Mouse (Mus musculus): ENCODE data around the gene Vars2.
A peak's percentile ranks its signal among the peaks of the same experiment; 100 is the strongest.

Vars2 gene

DNA sequence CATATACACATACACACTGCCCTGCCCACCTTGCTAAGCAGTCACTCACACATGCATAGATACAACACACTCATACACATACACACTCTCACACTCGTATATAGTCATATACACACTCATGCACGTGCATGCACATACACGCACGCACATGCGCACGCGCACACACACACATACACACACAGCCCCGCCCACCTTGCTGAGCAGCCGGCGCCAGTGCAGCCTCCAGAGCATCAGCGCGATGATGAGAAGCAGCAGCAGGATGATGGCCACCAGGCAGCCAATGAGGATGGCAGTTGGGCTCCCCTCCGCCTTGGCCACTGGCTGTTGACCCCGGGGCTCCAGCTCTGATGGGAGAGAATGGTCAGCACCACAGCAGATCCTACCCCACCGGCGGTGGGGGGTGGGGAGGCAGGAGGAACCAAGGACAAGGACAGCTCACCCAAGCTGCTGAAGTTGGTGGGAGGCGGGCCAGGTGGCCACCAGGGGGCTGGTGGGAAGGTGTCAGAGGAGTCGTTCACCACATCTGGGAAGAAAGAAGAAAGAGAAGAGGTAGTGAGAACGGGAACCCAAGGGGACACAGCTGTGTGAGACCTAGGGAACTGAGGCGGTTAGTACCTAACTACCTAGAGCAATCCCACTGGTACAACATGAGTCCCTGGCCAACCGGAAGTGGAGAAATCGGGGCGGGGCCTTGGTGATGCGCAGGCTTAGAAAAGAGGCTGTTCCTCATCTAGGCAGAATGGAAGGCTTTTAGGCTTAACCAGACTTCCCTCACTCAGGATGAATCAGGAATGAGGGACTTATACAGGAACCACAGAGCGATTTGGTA, 21.2 kb upstream of the Vars2 start:
- no peaks in the 10 kb centered on the region for H3K9me3 ChIP-seq (ENCODE audit: low read length)
- H3K4me3 ChIP-seq (replicated peaks; ENCODE audit: low read length), result peak overlapping the region; percentile 62
- no peak for TF ChIP-seq POU5F1 (IDR thresholded peaks at IDR 0.05; ENCODE audit: borderline replicate concordance, low read length)
- TF ChIP-seq CTCF (conservative IDR thresholded peaks at IDR 0.05; ENCODE audit: low read length), result peak; percentile 21
- TF ChIP-seq NANOG (IDR thresholded peaks at IDR 0.05; ENCODE audit: borderline replicate concordance, low read length), result no peak
- H3K36me3 ChIP-seq (ENCODE audit: insufficient read depth, low read length), result peaks cover 58% of the 10 kb centered on the region
- H3K4me1 ChIP-seq (replicated peaks; ENCODE audit: low read depth, low read length), result peaks cover 77% of the 10 kb centered on the region
- H3K27me3 ChIP-seq (ENCODE audit: insufficient read depth, low read length), result no peaks in the 10 kb centered on the region

DNA sequence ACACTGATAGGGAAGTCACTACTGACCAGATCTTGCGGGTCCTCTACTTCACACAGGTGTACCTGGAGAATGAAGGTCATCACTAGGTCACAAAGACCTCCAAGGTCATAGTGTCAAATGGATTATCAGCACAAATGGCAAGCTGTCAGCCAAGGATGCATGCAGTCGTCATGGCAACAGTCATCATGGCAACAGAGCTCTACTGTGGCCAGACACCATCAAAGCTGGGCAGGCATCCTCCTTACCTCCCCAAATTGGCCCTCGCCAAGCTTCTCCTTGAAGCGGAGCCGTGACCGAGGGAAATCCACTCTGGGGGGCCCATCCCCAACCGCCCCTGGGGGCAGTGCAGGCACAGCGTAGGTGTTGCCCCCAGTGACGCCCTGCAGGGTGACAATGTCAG, 17.7 kb upstream of the Vars2 start:
- Histone ChIP-seq H3K36me3 (ENCODE audit: insufficient read depth, low read length) (peaks cover 63% of the 10 kb centered on the region), H3K9me3 (ENCODE audit: low read length) (no peaks in the 10 kb centered on the region), H3K4me3 (replicated peaks; ENCODE audit: low read length) (no peak overlapping the region), H3K4me1 (replicated peaks; ENCODE audit: low read depth, low read length) (peaks cover 82% of the 10 kb centered on the region), H3K27me3 (ENCODE audit: insufficient read depth, low read length) (no peaks in the 10 kb centered on the region)
- TF ChIP-seq NANOG (IDR thresholded peaks at IDR 0.05; ENCODE audit: borderline replicate concordance, low read length) (no peak), CTCF (conservative IDR thresholded peaks at IDR 0.05; ENCODE audit: low read length) (no peak), POU5F1 (IDR thresholded peaks at IDR 0.05; ENCODE audit: borderline replicate concordance, low read length) (no peak)

DNA sequence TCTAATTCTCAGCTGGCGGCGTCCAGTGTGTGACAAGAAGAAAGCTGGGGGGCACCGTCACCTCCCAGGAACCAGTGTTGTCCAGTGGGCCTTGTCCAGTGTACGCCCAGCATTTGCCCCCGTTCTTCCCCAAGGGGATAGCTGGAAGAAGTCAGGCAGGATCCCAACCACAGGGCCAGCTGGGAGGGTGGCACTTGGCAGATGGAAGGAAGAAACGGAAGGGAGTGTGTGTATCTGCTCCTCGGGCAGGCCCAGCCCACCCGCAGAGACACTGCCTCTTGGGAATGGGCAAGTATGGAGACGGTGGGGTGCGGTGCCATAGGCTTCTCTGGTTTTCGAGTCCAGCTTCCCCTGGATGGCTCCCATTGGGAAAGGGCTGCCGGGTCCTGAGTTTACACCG, 14.6 kb upstream of the Vars2 start:
- peaks cover 49% of the 10 kb centered on the region for H3K36me3 ChIP-seq (ENCODE audit: insufficient read depth, low read length)
- TF ChIP-seq NANOG (IDR thresholded peaks at IDR 0.05; ENCODE audit: borderline replicate concordance, low read length) (no peak), POU5F1 (IDR thresholded peaks at IDR 0.05; ENCODE audit: borderline replicate concordance, low read length) (no peak), CTCF (conservative IDR thresholded peaks at IDR 0.05; ENCODE audit: low read length) (no peak)
- peak overlapping the region; percentile 75 for H3K4me3 ChIP-seq (replicated peaks; ENCODE audit: low read length)

DNA sequence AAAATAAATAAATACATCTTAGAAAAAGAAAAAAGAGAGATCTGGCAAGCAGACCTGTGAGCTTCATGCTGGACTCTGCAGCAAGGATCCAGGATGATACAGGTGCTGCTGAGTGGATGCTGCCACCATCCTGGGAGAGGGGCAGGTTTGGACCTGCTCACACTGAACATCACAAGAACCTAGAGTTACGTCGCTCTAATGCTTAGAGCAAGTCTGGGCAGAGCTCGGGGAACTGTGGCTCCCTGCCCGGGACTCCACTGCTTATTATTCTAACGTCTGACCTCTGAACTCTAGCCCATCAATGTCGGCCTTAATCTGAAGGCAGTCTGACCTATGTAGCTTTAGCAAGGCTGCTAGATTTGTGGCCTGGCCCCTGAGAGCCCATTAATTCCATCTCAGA, 13.2 kb upstream of the Vars2 start:
- H3K27me3 ChIP-seq (ENCODE audit: insufficient read depth, low read length), result no peaks in the 10 kb centered on the region
- TF ChIP-seq NANOG (IDR thresholded peaks at IDR 0.05; ENCODE audit: borderline replicate concordance, low read length) (no peak), CTCF (conservative IDR thresholded peaks at IDR 0.05; ENCODE audit: low read length) (no peak), POU5F1 (IDR thresholded peaks at IDR 0.05; ENCODE audit: borderline replicate concordance, low read length) (no peak)
- peaks cover 35% of the 10 kb centered on the region for H3K36me3 ChIP-seq (ENCODE audit: insufficient read depth, low read length)
- H3K9me3 ChIP-seq (ENCODE audit: low read length), result no peaks in the 10 kb centered on the region
- peak overlapping the region; percentile 49 for H3K4me3 ChIP-seq (replicated peaks; ENCODE audit: low read length)
- H3K4me1 ChIP-seq (replicated peaks; ENCODE audit: low read depth, low read length), result peaks cover 59% of the 10 kb centered on the region

More for the DNA sequence above, 14.6 kb upstream of the Vars2 start:
- H3K9me3 ChIP-seq (ENCODE audit: low read length), result no peaks in the 10 kb centered on the region
- no peaks in the 10 kb centered on the region for H3K27me3 ChIP-seq (ENCODE audit: insufficient read depth, low read length)
- peaks cover 72% of the 10 kb centered on the region for H3K4me1 ChIP-seq (replicated peaks; ENCODE audit: low read depth, low read length)

DNA sequence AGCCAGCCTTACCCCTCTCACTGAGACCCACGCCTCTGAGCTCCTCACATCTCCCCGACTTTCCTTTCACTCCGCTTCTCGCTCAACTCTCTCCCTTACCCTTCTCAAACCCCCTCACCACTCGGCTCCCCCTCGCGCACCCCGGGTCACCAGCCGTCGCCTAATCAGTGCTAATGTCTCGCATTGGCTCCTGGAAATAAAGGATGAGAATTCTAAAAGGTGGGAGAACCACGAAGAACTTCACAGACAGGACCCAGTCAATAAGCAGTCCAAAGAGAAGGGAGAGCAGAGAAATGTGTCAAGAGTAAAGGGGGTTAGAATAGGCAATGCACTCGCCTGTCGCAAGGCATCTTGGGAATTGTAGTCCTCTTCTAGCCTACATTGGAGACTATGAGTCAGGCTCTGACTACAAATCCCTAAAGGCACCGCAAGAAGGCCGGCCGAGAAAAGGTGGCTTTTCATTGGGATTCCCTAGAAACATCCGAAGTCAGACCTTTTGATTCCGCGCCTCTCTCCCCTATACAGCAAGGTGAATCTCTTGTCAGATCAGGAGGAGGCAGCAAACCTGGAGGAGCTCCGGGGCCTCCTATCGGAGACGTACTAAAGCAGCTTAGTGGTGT, 6.1 kb upstream of the Vars2 start, which contains the start of gene Gtf2h4:
Gene Gtf2h4, minus strand, starts transcription at position 324 of the 620 bp plus-strand sequence.
- Histone ChIP-seq H3K4me1 (replicated peaks; ENCODE audit: low read depth, low read length) (peaks cover 41% of the 10 kb centered on the region), H3K9me3 (ENCODE audit: low read length) (no peaks in the 10 kb centered on the region), H3K36me3 (ENCODE audit: insufficient read depth, low read length) (peaks cover 41% of the 10 kb centered on the region), H3K27me3 (ENCODE audit: insufficient read depth, low read length) (no peaks in the 10 kb centered on the region), H3K4me3 (replicated peaks; ENCODE audit: low read length) (peak within 1 kb of the TSS; percentile 84)
- TF ChIP-seq POU5F1 (IDR thresholded peaks at IDR 0.05; ENCODE audit: borderline replicate concordance, low read length) (no peak), NANOG (IDR thresholded peaks at IDR 0.05; ENCODE audit: borderline replicate concordance, low read length) (no peak), CTCF (conservative IDR thresholded peaks at IDR 0.05; ENCODE audit: low read length) (no peak)

DNA sequence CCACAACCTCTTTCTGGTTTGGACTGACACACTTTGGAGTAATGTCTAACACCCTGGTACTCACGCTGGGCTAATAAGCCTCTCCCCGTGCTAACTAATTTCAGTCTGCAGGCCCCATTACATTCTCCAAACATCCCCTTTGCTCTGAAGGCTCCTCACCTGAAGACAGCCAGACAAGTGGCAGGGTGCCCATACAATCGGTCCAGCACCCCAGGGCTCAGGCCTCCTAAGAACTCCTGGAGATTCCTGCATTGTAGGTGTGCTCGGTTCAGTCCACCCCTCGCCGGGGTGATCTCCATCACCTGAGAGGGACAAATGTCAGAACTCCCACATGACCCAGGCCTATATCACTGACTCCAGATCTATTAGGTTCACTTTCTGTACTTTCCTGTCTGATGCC, 5.1 kb upstream of the Vars2 start:
- peaks cover 44% of the 10 kb centered on the region for H3K4me1 ChIP-seq (replicated peaks; ENCODE audit: low read depth, low read length)
- H3K27me3 ChIP-seq (ENCODE audit: insufficient read depth, low read length), result no peaks in the 10 kb centered on the region
- no peaks in the 10 kb centered on the region for H3K9me3 ChIP-seq (ENCODE audit: low read length)
- H3K36me3 ChIP-seq (ENCODE audit: insufficient read depth, low read length), result peaks cover 48% of the 10 kb centered on the region
- peak overlapping the region; percentile 84 for H3K4me3 ChIP-seq (replicated peaks; ENCODE audit: low read length)
- TF ChIP-seq CTCF (conservative IDR thresholded peaks at IDR 0.05; ENCODE audit: low read length) (no peak), NANOG (IDR thresholded peaks at IDR 0.05; ENCODE audit: borderline replicate concordance, low read length) (no peak), POU5F1 (IDR thresholded peaks at IDR 0.05; ENCODE audit: borderline replicate concordance, low read length) (no peak)

DNA sequence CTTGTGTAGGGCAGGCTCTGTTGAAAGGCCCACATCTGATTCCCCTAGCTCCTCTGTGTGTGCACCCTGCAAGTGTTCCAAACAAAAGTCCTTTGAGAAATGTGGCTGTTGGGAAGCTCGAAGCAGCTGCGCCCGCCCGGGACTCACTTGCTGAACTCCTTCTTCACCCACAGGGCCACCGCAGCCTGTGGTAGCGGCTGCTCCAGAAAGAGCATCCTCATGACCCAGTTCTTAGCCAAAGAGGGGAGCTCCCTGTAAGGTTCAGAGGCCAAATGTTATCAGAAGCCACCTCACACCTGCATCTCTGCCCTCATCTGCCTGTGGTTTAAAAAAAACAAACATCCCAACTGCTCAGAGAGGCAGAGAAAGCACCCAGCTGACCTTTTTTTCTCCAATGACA, 4.5 kb upstream of the Vars2 start:
- Histone ChIP-seq H3K4me3 (replicated peaks; ENCODE audit: low read length) (no peak overlapping the region), H3K9me3 (ENCODE audit: low read length) (no peaks in the 10 kb centered on the region), H3K4me1 (replicated peaks; ENCODE audit: low read depth, low read length) (peaks cover 46% of the 10 kb centered on the region), H3K36me3 (ENCODE audit: insufficient read depth, low read length) (peaks cover 48% of the 10 kb centered on the region), H3K27me3 (ENCODE audit: insufficient read depth, low read length) (no peaks in the 10 kb centered on the region)
- TF ChIP-seq CTCF (conservative IDR thresholded peaks at IDR 0.05; ENCODE audit: low read length) (no peak), NANOG (IDR thresholded peaks at IDR 0.05; ENCODE audit: borderline replicate concordance, low read length) (no peak), POU5F1 (IDR thresholded peaks at IDR 0.05; ENCODE audit: borderline replicate concordance, low read length) (no peak)

DNA sequence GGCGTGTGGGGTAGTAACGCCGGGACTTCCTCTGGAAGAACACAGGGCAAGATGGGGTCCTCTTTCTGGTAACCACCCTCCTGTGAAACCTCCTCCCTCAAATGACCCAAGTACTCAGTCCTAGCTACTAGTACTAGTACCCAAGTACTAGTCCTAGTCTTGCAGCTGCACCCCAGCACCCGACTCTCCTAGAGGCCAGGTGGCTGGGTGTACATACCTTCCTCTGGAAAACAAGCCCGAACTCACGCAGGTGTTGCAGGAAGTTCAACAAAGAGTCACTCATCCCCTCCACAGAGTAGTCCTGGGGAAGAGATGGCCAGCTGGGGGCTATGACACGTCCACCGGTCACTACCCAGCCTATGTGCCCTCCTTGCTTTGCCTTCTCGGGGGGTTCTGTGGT, 2.3 kb upstream of the Vars2 start:
- no peaks in the 10 kb centered on the region for H3K9me3 ChIP-seq (ENCODE audit: low read length)
- TF ChIP-seq POU5F1 (IDR thresholded peaks at IDR 0.05; ENCODE audit: borderline replicate concordance, low read length) (no peak), CTCF (conservative IDR thresholded peaks at IDR 0.05; ENCODE audit: low read length) (no peak), NANOG (IDR thresholded peaks at IDR 0.05; ENCODE audit: borderline replicate concordance, low read length) (no peak)
- H3K4me1 ChIP-seq (replicated peaks; ENCODE audit: low read depth, low read length), result peaks cover 61% of the 10 kb centered on the region
- no peaks in the 10 kb centered on the region for H3K27me3 ChIP-seq (ENCODE audit: insufficient read depth, low read length)
- H3K4me3 ChIP-seq (replicated peaks; ENCODE audit: low read length), result no peak overlapping the region
- peaks cover 62% of the 10 kb centered on the region for H3K36me3 ChIP-seq (ENCODE audit: insufficient read depth, low read length)
